Mouse (Mus musculus) c-Kit-negative CD71-positive TER-119-positive erythroid progenitor cells, embryonic 14.5 days (primary cell): Measurements from ENCODE around the gene Gm7030.
"Not testable (repeated sequence)": the region's sequence is repeated elsewhere in the genome, so short reads cannot be mapped to it uniquely, and the experiment has no call there.

ENCODE experiments used
- DNase-seq: peaks from one replicate; pipeline ENCODE4 v3.0.0-alpha.2; 2013; ENCODE audit warnings: low read depth, low spot score

Gm7030 gene

GRCm38 (mm10) chr17:36128968-36129817, at the start of gene Gm7030:
Gene Gm7030, minus strand, starts transcription at chr17:36129425.
- DNase-seq: not testable (repeated sequence)

DNA sequence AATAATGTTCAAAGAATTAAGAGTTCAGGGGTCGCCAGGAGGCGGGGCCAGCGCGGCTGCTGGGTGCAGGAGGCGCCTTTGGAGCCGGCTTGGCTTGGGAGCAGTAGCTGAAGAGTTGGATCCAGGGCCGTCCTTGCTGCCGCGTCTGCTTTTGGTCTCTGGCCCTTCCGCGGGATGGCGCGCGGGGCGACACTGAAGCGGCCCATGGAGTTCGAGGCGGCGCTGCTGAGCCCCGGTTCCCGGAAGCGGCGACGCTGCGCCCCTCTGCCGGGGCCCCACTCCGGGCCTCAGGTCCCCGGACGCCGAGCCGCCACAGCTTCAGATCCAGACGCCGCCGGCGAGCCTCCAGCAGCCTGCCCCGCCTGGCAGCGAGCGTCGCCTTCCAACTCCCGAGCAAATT, 49.7 kb upstream of the Gm7030 start:
- not testable (repeated sequence) for DNase-seq

- DNase-seq: not testable (repeated sequence)
Observed at GRCm38 (mm10) chr17:36176132-36176531, 46.9 kb upstream of the Gm7030 start.

GRCm38 (mm10) chr17:36170287-36170814, 41.1 kb upstream of the Gm7030 start:
- no peak for DNase-seq

- DNase-seq: no peak
Observed at GRCm38 (mm10) chr17:36169753-36170152, 40.5 kb upstream of the Gm7030 start.

DNA sequence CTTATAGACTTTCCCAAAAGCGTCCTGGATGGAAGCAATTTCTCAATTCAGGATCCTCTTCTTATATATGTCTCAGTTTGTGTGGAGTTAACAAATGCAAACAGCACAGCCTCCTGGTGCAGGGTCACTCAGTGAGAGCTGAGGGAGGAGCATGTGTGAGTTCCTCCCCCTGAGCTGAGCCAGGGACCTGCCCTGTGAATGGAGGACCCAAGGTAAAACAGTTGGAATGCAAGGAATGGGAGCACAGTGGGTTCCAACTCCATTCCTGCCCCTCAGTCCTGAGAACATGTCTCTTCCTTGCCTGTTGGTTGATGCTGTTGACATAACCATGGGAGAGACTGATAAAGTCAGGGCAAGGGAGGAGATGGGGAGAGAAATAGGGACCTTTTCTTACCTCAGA, 39.9 kb upstream of the Gm7030 start:
- not testable (repeated sequence) for DNase-seq

DNA sequence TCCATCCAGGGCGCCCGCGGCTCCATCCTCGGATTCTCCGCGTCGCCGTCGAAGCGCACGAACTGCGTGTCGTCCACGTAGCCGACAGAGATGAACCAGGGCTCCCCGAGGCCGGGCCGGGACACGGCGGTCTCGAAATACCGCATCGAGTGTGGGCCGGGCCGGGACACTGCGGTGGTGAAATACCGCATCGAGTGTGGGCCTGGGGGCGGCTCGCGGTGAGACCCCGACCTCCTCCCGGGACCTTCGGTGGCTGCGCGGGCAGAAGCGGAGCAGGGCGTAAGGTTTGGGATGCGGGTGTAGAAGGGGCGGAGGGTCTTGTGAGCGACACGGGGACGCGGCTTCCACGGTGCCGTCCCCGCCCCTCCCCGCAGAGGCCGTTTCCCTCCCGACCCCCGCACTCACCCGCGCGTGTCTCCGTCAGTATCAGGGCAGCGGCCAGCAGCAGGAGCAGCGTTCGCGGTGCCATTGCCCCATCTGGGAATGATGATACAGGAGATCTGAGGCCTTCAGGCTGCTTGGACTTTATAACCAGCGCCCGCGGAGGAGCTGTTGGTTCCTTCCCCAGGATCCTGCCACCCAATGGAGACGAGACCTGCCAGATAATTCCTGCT, 38.9 kb upstream of the Gm7030 start, which contains the start of gene Gm8909:
Gene Gm8909, minus strand, starts transcription at position 499 of the 614 bp plus-strand sequence.
- DNase-seq: no peak

DNA sequence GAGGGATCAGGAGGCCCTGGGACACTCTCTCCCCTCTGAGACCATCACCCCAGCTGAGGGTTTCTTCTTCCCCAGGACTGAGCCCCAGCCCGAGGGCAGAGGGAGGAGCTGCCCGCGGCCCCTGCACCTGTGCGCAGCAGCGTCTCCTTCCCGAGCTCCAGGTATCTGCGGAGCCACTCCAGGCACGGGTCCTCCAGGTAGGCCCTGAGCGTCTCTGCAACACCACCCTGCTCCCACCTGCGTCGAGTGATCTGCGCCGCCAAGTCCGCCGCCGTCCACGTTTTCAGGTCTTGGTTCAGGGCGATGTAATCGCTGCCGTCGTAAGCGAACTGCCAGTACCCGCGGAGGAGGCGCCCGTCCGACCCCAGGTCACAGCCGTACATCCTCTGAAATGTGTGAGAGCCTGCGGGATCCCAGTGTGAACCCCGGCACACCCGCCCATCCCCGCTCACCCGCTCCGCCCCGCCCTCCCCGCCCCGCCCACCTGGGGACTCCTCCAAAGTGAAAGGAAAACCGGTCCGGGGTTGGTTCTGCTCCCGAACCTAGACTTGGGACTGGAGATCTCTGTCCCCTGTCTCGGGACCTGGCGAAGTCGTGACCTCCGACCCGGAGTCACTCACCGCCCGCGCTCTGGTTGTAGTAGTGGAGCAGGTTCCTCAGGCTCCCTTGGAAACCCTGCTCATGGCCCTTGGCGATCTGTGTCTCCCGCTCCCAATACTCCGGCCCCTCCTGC, 38.2 kb upstream of the Gm7030 start:
- DNase-seq: no peak

- not testable (repeated sequence) for DNase-seq
Observed at GRCm38 (mm10) chr17:36166901-36167300, 37.7 kb upstream of the Gm7030 start.

DNA sequence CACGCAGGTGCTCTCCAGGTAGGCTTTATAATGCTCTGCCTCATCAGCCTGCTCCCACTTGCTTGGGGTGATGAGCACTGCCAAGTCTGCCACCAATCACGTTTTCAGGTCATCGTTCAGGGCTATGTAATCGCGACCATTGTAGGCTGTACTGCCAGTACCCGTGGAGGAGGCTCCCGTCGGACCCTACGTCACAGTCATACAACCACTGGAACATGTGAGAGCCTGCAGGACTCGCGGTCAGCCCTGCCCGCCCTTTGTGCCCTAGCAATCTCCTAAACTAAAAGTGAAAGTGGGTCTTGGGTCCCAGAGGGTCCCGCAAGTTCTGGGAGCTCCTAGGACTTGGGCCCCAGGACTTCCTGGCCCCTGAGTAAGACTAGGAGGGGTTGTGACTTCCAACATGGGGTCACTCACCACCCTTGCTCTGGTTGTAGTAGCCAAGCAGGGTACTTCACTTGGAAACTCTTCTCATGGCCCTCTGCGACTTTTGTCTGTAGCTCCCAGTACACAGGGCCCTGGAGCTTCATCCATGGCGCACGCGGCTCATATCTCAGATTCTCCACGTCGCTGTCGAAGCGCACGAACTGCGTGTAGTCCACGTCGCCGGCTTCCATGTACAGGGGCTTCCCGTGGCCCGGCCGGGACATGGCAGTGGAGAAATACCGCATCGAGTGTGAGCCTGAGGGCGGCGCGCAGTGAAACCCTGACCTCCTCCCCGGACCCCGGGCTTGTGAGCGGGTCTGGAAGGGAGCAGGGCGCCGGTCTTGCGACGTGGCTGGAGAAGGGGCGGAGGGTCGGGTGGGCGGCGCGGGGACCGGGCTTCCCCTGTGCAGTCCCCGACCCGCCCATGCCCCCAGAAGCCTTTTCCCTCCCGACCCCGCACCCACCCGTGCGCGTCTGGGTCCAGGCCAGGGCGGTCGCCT, 32.2 kb upstream of the Gm7030 start:
- DNase-seq: no peak

DNA sequence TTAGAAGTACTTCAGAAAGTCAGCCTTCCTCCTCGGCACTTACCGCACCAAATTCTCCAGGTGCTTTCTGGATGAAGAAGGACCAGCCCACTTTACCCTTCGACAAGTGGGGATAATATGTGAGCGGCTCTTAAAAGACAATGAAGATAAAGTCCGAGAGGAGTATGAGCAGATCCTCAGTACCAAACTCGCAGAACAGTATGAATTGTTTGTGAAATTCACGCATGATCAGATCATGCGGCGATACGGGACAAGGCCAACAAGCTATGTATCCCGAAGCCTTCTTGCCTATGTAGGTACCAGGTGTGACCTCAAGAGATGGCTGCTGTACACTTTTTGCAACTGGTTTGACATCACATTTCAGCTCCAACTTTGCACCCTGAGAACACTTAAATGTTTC, 29.0 kb upstream of the Gm7030 start:
- DNase-seq: not testable (repeated sequence)

- DNase-seq: not testable (repeated sequence)
Observed at GRCm38 (mm10) chr17:36157782-36158181, 28.6 kb upstream of the Gm7030 start.

DNA sequence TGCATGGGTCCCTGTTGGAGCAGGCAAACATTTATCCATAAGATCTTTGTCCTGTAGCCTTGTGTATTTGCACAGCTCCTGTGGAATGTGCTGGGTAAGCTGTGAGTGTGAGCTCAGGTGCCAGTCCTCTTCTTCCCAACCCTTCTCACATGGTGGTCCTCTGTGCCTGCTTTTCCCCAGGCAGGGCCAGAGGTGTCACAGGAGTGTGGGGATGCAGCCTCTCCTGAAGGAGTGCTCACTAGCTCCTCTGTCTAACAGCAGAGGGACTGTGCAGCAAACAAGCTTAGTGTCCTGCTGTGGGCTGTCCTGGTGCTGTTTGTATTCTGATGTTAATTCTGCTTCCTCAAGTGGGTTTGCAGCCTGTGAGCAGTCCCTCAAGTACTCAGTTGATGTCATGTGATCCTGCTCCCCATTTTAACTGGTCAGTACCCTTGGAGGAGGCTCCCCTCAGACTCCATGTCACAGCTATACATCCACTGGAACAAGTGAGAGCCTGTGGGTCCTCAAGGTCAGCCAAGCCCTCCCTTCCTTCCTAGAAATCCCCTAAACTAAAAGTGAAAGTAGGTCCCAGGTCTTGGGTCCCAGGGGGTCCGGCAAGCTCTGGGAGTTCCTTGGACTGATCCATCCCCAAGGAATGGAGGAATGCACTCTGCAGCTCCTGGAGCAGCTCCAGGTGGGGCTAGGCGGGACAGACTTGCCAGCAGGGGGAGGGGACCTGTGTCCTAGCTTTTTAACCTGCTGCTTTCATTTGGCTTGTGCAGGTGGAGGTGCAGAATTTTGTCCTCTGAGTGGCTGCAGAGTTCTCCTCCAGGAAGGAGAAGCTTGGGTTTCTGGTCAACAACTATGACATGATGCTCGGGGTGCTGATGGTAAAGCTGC, 25.3 kb upstream of the Gm7030 start:
- no peak for DNase-seq

GRCm38 (mm10) chr17:36151200-36151599, 22.0 kb upstream of the Gm7030 start:
- DNase-seq: not testable (repeated sequence)

DNA sequence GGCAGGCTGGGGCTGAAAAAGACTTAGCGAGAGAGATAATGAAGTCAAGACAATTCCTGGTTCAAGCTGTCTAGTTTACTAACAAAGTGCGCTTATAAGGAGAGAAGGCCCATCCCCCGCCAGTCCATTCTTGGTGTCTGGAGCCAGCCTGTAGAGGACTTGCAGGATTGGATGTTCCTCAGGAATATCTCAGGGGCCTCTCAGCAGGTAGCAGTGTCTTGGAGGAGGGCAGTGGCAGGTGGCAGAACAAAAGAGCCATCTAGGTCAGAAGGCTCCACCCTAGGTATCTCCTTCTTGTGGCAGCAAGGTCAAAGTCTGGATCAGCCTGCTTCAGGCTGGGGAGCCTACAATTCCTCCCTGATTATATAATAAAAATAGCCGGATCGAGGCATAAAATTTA, 19.2 kb upstream of the Gm7030 start:
- not testable (repeated sequence) for DNase-seq

- DNase-seq: not testable (repeated sequence)
Observed at GRCm38 (mm10) chr17:36146937-36147336, 17.7 kb upstream of the Gm7030 start.

- not testable (repeated sequence) for DNase-seq
Observed at GRCm38 (mm10) chr17:36145861-36146156, 16.6 kb upstream of the Gm7030 start.

DNA sequence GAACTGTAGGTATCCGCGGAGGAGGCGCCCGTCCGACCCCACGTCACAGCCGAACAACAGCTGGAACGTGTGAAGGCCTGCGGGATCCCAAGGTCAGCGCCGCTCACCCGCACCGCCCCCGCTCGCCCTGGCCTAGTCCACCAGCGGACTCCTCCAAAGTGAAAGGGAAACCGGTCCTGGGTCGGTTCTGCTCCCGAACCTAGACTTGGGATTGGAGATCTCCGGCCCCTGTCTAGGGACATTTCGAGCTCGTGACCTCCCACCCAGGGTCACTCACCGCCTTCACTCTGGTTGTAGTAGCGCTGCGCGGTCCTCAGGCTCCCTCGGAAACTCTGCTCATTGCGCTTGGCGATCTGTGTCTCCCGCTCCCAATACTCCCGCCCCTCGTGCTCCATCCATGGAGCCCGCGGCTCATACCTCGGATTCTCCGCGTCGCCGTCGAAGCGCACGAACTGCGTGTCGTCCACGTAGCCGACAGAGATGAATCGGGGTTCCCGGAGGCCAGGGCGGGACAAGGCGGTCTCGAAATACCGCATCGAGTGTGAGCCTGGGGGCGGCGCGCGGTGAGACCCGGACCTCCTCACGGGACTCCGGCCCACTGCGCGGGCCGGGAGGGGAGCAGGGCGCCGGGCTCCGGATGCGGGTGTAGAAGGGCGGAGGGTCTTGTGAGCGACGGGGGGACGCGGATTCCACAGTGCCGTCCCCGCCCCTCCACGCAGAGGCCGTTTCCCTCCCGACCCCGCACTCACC, 16.1 kb upstream of the Gm7030 start:
- no peak for DNase-seq

GRCm38 (mm10) chr17:36136299-36136848, 7.1 kb upstream of the Gm7030 start:
- DNase-seq: not testable (repeated sequence)
